Mouse (Mus musculus): Measurements from ENCODE around the gene Tnrc18. TPM values are rescaled to one million over a fixed set of nuclear protein-coding genes. Genes with fewer than 3 reads are reported as not detected.
A peak's percentile ranks its signal among the peaks of the same experiment; 100 is the strongest.
"Not testable (repeated sequence)": the region's sequence is repeated elsewhere in the genome, so short reads cannot be mapped to it uniquely, and the experiment has no call there.

Tnrc18 gene
- total and polyA plus RNA-seq, 2 experiments from 2014 or later: 23.4 to 116 TPM

DNA sequence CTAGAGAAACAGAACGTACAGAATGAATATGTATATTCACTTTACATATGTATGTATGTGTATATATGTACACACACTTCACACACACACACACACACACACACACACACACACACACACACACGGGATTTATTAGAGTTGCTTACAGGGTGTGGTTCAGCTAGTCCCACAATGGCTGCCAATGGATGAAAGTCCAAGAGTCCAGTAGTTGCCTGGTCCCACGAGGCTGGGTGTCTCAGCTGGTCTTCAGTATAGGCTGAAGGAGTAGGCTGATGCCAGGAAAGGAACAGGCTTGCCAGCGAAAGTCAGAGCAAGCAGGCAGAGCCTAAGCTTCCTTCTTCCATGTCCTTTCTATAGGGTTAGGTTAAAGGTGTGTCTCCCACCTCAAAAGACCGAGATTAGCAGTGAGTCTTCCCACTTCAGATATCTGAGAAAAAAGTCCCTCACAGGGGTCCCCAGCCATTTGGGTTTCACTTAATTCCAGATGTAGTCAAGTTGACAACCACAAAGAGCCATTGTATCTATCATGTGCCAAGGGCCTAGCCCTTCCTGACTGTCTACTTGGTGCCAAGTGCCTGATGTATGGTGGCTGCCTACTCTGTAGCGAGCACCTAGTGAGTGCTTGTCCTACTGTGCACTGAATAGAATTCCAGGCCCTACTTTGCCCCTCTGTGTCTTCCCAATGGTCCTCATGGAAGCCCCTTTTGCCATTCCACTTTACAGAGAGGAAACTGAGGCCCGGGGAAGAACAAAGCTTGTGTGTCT lies 33.6 kb upstream of the Tnrc18 start:
- Histone ChIP-seq H3K4me3 (ENCODE audit: low read depth, low read length) (no peak overlapping the region), H3K9me3 (ENCODE audit: low read length) (no peaks in the 10 kb centered on the region), H3K4me1 (ENCODE audit: insufficient read depth) (no peaks in the 10 kb centered on the region), H3K36me3 (ENCODE audit: insufficient read depth) (no peaks in the 10 kb centered on the region), H3K27ac (ENCODE audit: low read depth, low read length) (no peak overlapping the region), H3K4me2 (ENCODE audit: low read depth) (no peak overlapping the region), H3K9ac (no peak overlapping the region), H3K27me3 (ENCODE audit: insufficient read depth, low read length) (no peaks in the 10 kb centered on the region)
- WGBS: 81% methylated on average over 7 of the region's 7 CpGs
- TF ChIP-seq CTCF (IDR thresholded peaks at IDR 0.05; ENCODE audit: low read depth): no peak
- no peak for DNase-seq
- ATAC-seq: no peak

DNA sequence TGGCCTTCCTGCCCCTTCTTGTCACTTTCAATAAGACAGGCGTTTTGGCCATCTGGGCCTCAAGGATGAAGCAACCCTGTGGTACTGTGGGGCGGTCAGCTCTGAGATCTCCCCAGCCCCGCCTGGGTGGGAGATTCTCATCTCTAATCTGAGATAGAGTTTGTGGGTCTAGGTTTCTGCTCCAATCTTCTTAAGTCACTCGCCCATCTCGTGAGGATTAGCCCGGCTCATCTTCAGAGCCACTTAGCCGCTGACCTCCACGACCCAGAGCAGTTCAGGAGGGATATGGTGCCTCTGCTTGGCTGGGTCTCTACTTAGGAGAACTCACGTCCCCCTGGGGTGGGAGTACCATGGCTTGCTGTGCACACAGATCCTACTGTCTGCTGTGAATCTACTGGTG lies 33.0 kb upstream of the Tnrc18 start:
- DNase-seq (no peak), ATAC-seq (no peak)
- H3K27me3 ChIP-seq (ENCODE audit: insufficient read depth, low read length): no peaks in the 10 kb centered on the region
- no peaks in the 10 kb centered on the region for H3K36me3 ChIP-seq (ENCODE audit: insufficient read depth)
- H3K9me3 ChIP-seq (ENCODE audit: low read length): no peaks in the 10 kb centered on the region
- no peak overlapping the region for H3K9ac ChIP-seq
- no peak for TF ChIP-seq CTCF (IDR thresholded peaks at IDR 0.05; ENCODE audit: low read depth)
- no peak overlapping the region for H3K27ac ChIP-seq (ENCODE audit: low read depth, low read length)
- no peak overlapping the region for H3K4me3 ChIP-seq (ENCODE audit: low read depth, low read length)
- no peaks in the 10 kb centered on the region for H3K4me1 ChIP-seq (ENCODE audit: insufficient read depth)
- no peak overlapping the region for H3K4me2 ChIP-seq (ENCODE audit: low read depth)
- WGBS: 72% methylated on average over 9 of the region's 9 CpGs

DNA sequence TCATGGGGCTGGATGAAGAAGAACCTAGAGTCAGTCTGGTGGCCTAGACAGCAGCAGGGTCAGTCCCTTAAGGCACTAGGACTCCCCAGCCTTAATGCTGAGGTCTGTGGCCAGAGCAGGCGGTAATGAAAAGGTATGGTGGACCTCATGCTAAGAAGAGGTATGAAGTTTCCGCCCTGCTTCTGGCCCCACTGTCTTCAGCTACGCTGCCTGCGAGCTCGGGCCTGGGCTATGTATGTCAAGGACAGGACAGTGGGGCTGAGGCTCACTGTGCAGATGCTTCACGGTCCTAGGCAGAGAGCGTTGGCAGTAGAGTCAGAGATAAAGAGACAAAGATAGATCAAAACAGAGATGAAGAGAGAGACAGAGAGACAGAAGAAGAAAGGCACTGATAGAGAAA lies 31.4 kb upstream of the Tnrc18 start:
- TF ChIP-seq CTCF (IDR thresholded peaks at IDR 0.05; ENCODE audit: low read depth): no peak
- Histone ChIP-seq H3K27me3 (ENCODE audit: insufficient read depth, low read length) (no peaks in the 10 kb centered on the region), H3K9me3 (ENCODE audit: low read length) (no peaks in the 10 kb centered on the region), H3K36me3 (ENCODE audit: insufficient read depth) (no peaks in the 10 kb centered on the region), H3K4me3 (ENCODE audit: low read depth, low read length) (no peak overlapping the region), H3K4me2 (ENCODE audit: low read depth) (no peak overlapping the region), H3K9ac (no peak overlapping the region), H3K4me1 (ENCODE audit: insufficient read depth) (no peaks in the 10 kb centered on the region), H3K27ac (ENCODE audit: low read depth, low read length) (no peak overlapping the region)
- DNase-seq (no peak), ATAC-seq (no peak)
- 94% methylated on average over 7 of the region's 7 CpGs for WGBS

DNA sequence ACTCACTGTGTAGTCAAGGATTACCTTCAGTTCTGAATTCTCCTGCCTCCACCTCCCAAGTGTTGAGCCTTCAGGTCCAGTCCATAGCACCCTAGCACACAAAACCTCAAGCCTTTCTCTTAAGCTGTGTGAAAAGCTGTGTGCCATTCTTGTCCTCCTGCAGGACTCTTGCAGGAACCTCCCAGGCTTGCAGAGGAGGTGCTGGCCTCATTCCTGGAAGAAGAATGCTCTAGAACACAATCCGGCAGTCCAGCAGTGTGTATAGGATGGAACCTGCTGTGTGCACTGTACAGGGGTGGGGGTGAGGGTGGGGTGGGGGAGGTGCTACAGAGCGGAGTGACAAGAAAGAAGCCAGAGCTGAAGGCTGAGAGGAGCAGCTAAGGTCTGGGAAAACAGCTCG lies 30.7 kb upstream of the Tnrc18 start:
- DNase-seq: no peak
- Histone ChIP-seq H3K9me3 (ENCODE audit: low read length) (no peaks in the 10 kb centered on the region), H3K4me1 (ENCODE audit: insufficient read depth) (no peaks in the 10 kb centered on the region), H3K9ac (no peak overlapping the region), H3K4me2 (ENCODE audit: low read depth) (no peak overlapping the region), H3K27me3 (ENCODE audit: insufficient read depth, low read length) (no peaks in the 10 kb centered on the region), H3K36me3 (ENCODE audit: insufficient read depth) (no peaks in the 10 kb centered on the region), H3K27ac (ENCODE audit: low read depth, low read length) (no peak overlapping the region), H3K4me3 (ENCODE audit: low read depth, low read length) (no peak overlapping the region)
- ATAC-seq: no peak
- 73% methylated on average over 3 of the region's 3 CpGs for WGBS
- TF ChIP-seq CTCF (IDR thresholded peaks at IDR 0.05; ENCODE audit: low read depth): no peak

DNA sequence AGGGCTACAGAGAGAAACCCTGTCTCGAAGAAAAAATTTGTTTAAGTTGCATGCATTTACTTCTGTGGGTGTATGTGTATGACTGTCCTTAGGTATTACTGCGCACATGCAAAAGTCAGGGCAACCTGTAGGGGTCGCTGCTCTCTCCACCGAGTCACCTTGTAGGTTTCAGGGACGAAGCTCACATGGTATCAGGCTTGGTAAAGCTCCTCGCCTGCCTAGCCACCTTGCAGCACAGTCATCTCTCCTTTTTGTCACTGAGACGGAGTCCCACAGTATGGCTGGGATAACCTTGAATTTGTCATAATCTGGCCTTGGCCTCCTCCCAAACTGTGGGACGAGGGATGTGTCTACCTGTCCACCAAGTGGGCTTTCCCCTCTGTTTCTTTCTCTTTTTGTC lies 27.0 kb upstream of the Tnrc18 start:
- ATAC-seq (no peak), DNase-seq (no peak)
- Histone ChIP-seq H3K4me2 (ENCODE audit: low read depth) (no peak overlapping the region), H3K4me1 (ENCODE audit: insufficient read depth) (no peaks in the 10 kb centered on the region), H3K4me3 (ENCODE audit: low read depth, low read length) (no peak overlapping the region), H3K36me3 (ENCODE audit: insufficient read depth) (no peaks in the 10 kb centered on the region), H3K9ac (no peak overlapping the region), H3K27ac (ENCODE audit: low read depth, low read length) (no peak overlapping the region), H3K9me3 (ENCODE audit: low read length) (no peaks in the 10 kb centered on the region), H3K27me3 (ENCODE audit: insufficient read depth, low read length) (no peaks in the 10 kb centered on the region)
- peak; percentile 48 for TF ChIP-seq CTCF (IDR thresholded peaks at IDR 0.05; ENCODE audit: low read depth)
- 64% methylated on average over 8 of the region's 8 CpGs for WGBS

DNA sequence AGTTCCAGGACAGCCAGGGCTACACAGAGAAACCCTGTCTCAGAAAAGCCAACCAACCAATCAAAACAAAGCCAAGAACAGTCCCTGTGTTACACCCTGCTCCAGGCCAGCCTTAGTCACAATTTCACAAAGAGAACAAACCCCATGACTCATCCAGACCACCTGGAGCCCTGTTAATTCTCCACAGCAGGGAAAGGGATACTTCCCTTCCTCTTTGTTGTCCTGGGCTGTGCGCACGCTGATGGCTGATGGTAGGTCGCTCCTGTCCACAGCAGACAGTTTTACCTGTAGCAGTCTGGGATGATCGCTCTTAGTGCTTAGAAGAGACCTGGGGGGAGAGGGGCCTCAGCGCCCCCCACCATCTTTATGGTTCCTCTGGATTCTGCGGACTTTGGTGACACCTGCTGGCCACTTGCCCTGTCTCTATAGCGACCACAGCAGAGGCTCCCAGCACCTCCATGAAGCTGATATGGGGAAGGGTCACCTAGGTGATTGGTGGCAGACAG lies 24.7 kb upstream of the Tnrc18 start:
- H3K4me2 ChIP-seq (ENCODE audit: low read depth): no peak overlapping the region
- DNase-seq (no peak), ATAC-seq (peak; percentile 32; the same call in 1 of the 2 replicates)
- H3K9ac ChIP-seq: no peak overlapping the region
- H3K4me3 ChIP-seq (ENCODE audit: low read depth, low read length): no peak overlapping the region
- H3K9me3 ChIP-seq (ENCODE audit: low read length): no peaks in the 10 kb centered on the region
- H3K27me3 ChIP-seq (ENCODE audit: insufficient read depth, low read length): no peaks in the 10 kb centered on the region
- no peak overlapping the region for H3K27ac ChIP-seq (ENCODE audit: low read depth, low read length)
- TF ChIP-seq CTCF (IDR thresholded peaks at IDR 0.05; ENCODE audit: low read depth): peak; percentile 52
- H3K4me1 ChIP-seq (ENCODE audit: insufficient read depth): no peaks in the 10 kb centered on the region
- no peaks in the 10 kb centered on the region for H3K36me3 ChIP-seq (ENCODE audit: insufficient read depth)
- WGBS: 27% methylated on average over 7 of the region's 7 CpGs

DNA sequence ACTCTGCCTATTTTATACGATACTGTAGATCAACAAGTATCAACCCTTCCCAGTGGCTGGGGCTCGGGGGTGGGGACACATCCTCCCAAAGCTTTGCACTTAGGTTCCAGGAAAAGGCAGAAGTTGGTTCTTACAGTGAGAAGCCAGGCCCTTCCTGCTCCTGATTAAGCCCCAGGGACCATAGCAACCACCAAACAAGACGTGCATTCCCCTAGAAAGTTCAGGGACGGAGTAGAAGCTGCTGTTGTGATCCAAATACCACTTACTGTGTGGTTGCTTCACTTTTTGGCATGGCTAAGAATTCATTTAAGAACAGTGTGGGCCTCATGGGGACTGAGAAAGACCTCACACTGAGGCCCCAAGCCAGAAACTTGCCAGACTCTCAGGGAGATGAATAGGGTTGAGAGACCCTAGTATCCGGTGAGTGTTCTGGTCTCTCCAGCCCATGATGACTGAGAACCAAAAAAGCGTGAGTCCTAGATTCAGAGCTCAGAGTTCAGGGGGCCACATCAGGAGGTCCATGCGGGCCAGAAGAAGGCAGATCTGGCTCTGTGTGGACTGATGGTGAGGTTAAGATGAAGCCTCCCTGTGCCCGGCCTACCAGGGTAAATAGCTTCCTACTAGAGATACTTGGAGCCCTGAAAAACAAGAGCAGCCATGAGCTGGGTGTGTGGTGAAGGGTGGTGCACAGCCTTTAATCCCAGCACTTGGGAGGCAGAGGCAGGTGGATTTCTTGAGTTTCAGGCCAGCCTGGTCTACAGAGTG lies 24.1 kb upstream of the Tnrc18 start:
- 59% methylated on average over 8 of the region's 8 CpGs for WGBS
- Histone ChIP-seq H3K9ac (no peak overlapping the region), H3K4me1 (ENCODE audit: insufficient read depth) (no peaks in the 10 kb centered on the region), H3K4me3 (ENCODE audit: low read depth, low read length) (no peak overlapping the region), H3K27me3 (ENCODE audit: insufficient read depth, low read length) (no peaks in the 10 kb centered on the region), H3K27ac (ENCODE audit: low read depth, low read length) (no peak overlapping the region), H3K36me3 (ENCODE audit: insufficient read depth) (no peaks in the 10 kb centered on the region), H3K4me2 (ENCODE audit: low read depth) (no peak overlapping the region), H3K9me3 (ENCODE audit: low read length) (no peaks in the 10 kb centered on the region)
- ATAC-seq (peak; percentile 71), DNase-seq (no peak)
- no peak for TF ChIP-seq CTCF (IDR thresholded peaks at IDR 0.05; ENCODE audit: low read depth)

DNA sequence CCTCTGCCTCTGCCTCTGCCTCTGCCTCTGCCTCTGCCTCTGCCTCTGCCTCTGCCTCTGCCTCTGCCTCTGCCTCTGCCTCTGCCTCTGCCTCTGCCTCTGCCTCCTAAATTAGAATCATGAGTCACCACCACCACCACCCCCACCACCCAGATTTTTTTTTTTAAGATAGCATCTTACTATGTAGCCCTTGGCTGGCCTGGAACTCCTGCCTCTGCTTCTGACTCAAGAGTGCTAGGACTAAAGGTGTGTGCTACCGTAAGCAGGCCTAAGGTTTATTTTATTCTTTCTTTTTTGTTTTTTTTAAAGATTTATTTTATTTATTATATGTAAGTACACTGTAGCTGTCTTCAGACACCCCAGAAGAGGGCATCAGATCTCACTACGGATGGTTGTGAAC lies 20.0 kb upstream of the Tnrc18 start:
- H3K4me1 ChIP-seq (ENCODE audit: insufficient read depth); H3K4me2 ChIP-seq (ENCODE audit: low read depth); H3K9me3 ChIP-seq (ENCODE audit: low read length); H3K36me3 ChIP-seq (ENCODE audit: insufficient read depth); ATAC-seq; H3K9ac ChIP-seq; H3K27ac ChIP-seq (ENCODE audit: low read depth, low read length); H3K27me3 ChIP-seq (ENCODE audit: insufficient read depth, low read length); H3K4me3 ChIP-seq (ENCODE audit: low read depth, low read length); DNase-seq: not testable (repeated sequence)
- WGBS: 95% methylated on average over 2 of the region's 2 CpGs
